Mouse (Mus musculus) erythroblast, embryonic 14.5 days (primary cell): ENCODE results near the gene Hectd4. TPM values are rescaled to one million over a fixed set of nuclear protein-coding genes. Genes with fewer than 3 reads are reported as not detected.

Source experiments
- H3K27me3 ChIP-seq: 2 replicates; pipeline ENCODE4 v1.6.1; 2012; ENCODE audit warnings: inconsistent platforms; ENCODE audit not compliant: control insufficient read depth
- H3K36me3 ChIP-seq: 2 replicates; pipeline ENCODE4 v1.6.1; 2012; ENCODE audit warnings: mild to moderate bottlenecking, inconsistent platforms; ENCODE audit not compliant: control insufficient read depth
- H3K4me1 ChIP-seq: 2 replicates; pipeline ENCODE4 v1.6.1; 2012; ENCODE audit warnings: inconsistent platforms; ENCODE audit not compliant: control insufficient read depth
- H3K4me3 ChIP-seq: replicated peaks from 2 replicates; pipeline ENCODE3; 2012; ENCODE audit warnings: moderate library complexity, mild to moderate bottlenecking, inconsistent platforms
- H3K9me3 ChIP-seq: 2 replicates; pipeline ENCODE4 v1.6.1; 2012; ENCODE audit warnings: low read length, inconsistent platforms, mixed read lengths; ENCODE audit not compliant: control insufficient read depth
- GATA1 ChIP-seq: IDR thresholded peaks from 2 replicates; pipeline ENCODE4 v1.6.1; 2012; ENCODE audit warnings: low read length, inconsistent platforms, mixed read lengths
- TAL1 ChIP-seq: IDR thresholded peaks from 3 replicates; pipeline ENCODE4 v1.6.1; 2012; ENCODE audit warnings: low read length, inconsistent platforms, mixed read lengths
- polyA plus RNA-seq: library from polyadenylated mRNA; stranded (reverse); fragments of >175 nt; gene quantifications from 2 replicates; pipeline ENCODE4 v1.2.3, GENCODE M21; 2012

Gene Hectd4
- polyA plus RNA-seq, 1 experiment: 10.6 TPM

GRCm38 (mm10) chr5:121190210-121190835, 29.7 kb upstream of the Hectd4 start:
- peaks cover 28% of the 10 kb centered on the region for H3K36me3 ChIP-seq
- TF ChIP-seq GATA1 (no peak), TAL1 (no peak)
- no peaks in the 10 kb centered on the region for H3K27me3 ChIP-seq
- H3K4me3 ChIP-seq: peak overlapping the region; percentile 95
- H3K4me1 ChIP-seq: peaks cover 88% of the 10 kb centered on the region
- no peaks in the 10 kb centered on the region for H3K9me3 ChIP-seq

GRCm38 (mm10) chr5:121190836-121191583, 29.0 kb upstream of the Hectd4 start, which contains the start of gene Ptpn11:
Ptpn11 (minus strand) TSS chr5:121191397.
- no peak for TF ChIP-seq TAL1
- no peak for TF ChIP-seq GATA1
- peaks cover 88% of the 10 kb centered on the region for H3K4me1 ChIP-seq
- H3K4me3 ChIP-seq: peak within 1 kb of the TSS; percentile 95
- H3K27me3 ChIP-seq: no peaks in the 10 kb centered on the region
- H3K36me3 ChIP-seq: peaks cover 24% of the 10 kb centered on the region
- H3K9me3 ChIP-seq: no peaks in the 10 kb centered on the region

GRCm38 (mm10) chr5:121191584-121191906, 28.5 kb upstream of the Hectd4 start:
- Histone ChIP-seq H3K9me3 (no peaks in the 10 kb centered on the region), H3K4me1 (peaks cover 88% of the 10 kb centered on the region), H3K36me3 (peaks cover 20% of the 10 kb centered on the region), H3K4me3 (peak overlapping the region; percentile 95), H3K27me3 (no peaks in the 10 kb centered on the region)
- TF ChIP-seq TAL1 (no peak), GATA1 (no peak)

- H3K27me3 ChIP-seq: no peaks in the 10 kb centered on the region
- H3K36me3 ChIP-seq: peaks cover 2% of the 10 kb centered on the region
- no peak overlapping the region for H3K4me3 ChIP-seq
- H3K9me3 ChIP-seq: no peaks in the 10 kb centered on the region
- peaks cover 87% of the 10 kb centered on the region for H3K4me1 ChIP-seq
- TF ChIP-seq GATA1: no peak
- TF ChIP-seq TAL1: peak; percentile 27; the same call in 2 of the 3 replicates
Measured at GRCm38 (mm10) chr5:121194173-121194572, 25.8 kb upstream of the Hectd4 start.

GRCm38 (mm10) chr5:121196764-121197163, 23.3 kb upstream of the Hectd4 start:
- H3K4me1 ChIP-seq: peaks cover 78% of the 10 kb centered on the region
- H3K9me3 ChIP-seq: no peaks in the 10 kb centered on the region
- H3K4me3 ChIP-seq: peak overlapping the region; percentile 5
- H3K36me3 ChIP-seq: no peaks in the 10 kb centered on the region; the same call in 1 of the 2 replicates
- no peak for TF ChIP-seq TAL1
- no peak for TF ChIP-seq GATA1
- H3K27me3 ChIP-seq: no peaks in the 10 kb centered on the region

- TF ChIP-seq TAL1 (no peak), GATA1 (no peak)
- H3K4me3 ChIP-seq: no peak overlapping the region
- no peaks in the 10 kb centered on the region; the same call in 1 of the 2 replicates for H3K36me3 ChIP-seq
- no peaks in the 10 kb centered on the region for H3K9me3 ChIP-seq
- H3K27me3 ChIP-seq: no peaks in the 10 kb centered on the region
- H3K4me1 ChIP-seq: peaks cover 77% of the 10 kb centered on the region
Measured at GRCm38 (mm10) chr5:121197337-121197736, 22.7 kb upstream of the Hectd4 start.

- no peak overlapping the region for H3K4me3 ChIP-seq
- H3K9me3 ChIP-seq: no peaks in the 10 kb centered on the region
- no peaks in the 10 kb centered on the region for H3K27me3 ChIP-seq
- H3K4me1 ChIP-seq: peaks cover 73% of the 10 kb centered on the region
- no peaks in the 10 kb centered on the region; the same call in 1 of the 2 replicates for H3K36me3 ChIP-seq
- TF ChIP-seq GATA1: no peak
- TF ChIP-seq TAL1: no peak
Measured at GRCm38 (mm10) chr5:121198376-121198775, 21.6 kb upstream of the Hectd4 start.

GRCm38 (mm10) chr5:121201739-121202138, 18.3 kb upstream of the Hectd4 start:
- H3K4me1 ChIP-seq: peaks cover 63% of the 10 kb centered on the region
- TF ChIP-seq TAL1 (no peak), GATA1 (no peak)

GRCm38 (mm10) chr5:121202467-121202866, 17.6 kb upstream of the Hectd4 start:
- no peak for TF ChIP-seq GATA1
- TF ChIP-seq TAL1: no peak
- Histone ChIP-seq H3K9me3 (no peaks in the 10 kb centered on the region), H3K4me3 (no peak overlapping the region), H3K36me3 (peaks cover 25% of the 10 kb centered on the region), H3K27me3 (no peaks in the 10 kb centered on the region), H3K4me1 (peaks cover 63% of the 10 kb centered on the region)

More at GRCm38 (mm10) chr5:121201739-121202138, 18.3 kb upstream of the Hectd4 start:
- Histone ChIP-seq H3K36me3 (peaks cover 18% of the 10 kb centered on the region), H3K4me3 (no peak overlapping the region), H3K9me3 (no peaks in the 10 kb centered on the region), H3K27me3 (no peaks in the 10 kb centered on the region)
